ENCODE assay signal across 14 mouse cellular contexts in the genomic region with DNA sequence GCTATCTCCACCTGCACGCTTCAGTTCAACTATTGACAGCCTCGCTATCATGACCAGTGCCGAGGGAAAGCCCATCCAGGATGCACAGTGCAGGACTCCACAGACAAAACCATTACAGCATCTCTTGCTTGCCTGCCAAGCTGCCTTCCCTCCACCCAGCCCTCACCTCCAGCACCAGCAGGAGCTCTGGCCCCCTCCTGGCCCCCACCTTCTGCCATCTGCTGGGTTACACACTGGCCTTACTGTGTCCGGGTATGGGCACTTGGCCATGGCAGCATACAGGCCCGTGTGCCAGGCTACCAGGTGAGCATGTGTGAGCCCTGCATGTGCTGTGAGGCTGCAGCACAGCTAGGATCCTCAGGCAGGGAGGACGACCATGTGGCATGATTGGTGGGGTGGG.
DNase-seq lines count a peak whose midpoint lies in the region.
"Had no signal": no experiment of that assay in that cellular context is flagged by ENCODE, and none has a peak within 500 bp of the region (broad histone marks: within the 10 kb centered on the region; RNA-seq: fewer than 3 reads in every experiment).

No protein-coding gene starts in this region.

- intact Hi-C loops in heart, postnatal 10 days (cut with DNase I) = no loop called here
- intact Hi-C loops in left cerebral cortex, postnatal 4 days (cut with DNase I) = no loop called here
- intact Hi-C loops in left cerebral cortex, postnatal 14 days (cut with DNase I) = no loop called here

- DNase-seq in heart, adult 11 months = peak; percentile 88
- DNase-seq in heart, postnatal 10 days = no peak
- DNase-seq in left cerebral cortex, postnatal 4 days = peak; percentile 94
- no peak for DNase-seq in left cerebral cortex, postnatal 14 days (ENCODE audit: low spot score in 2 of 2)
- peak; percentile 99 for DNase-seq in cerebellum, adult 8-10 months
- no peak for DNase-seq in urinary bladder, postnatal 25 days (ENCODE audit: low spot score)
- DNase-seq in Muller cell, postnatal 12 days (ENCODE audit: inconsistent ontology term) = no peak
- DNase-seq: adrenal gland, postnatal 14 days; gastrocnemius, postnatal 14 days; kidney, postnatal 4 days; liver, embryonic 13.5 days; lung, embryonic 14.5 days; lung, postnatal 36 days; thymus, postnatal 14 days had no signal

Comparison
In these comparisons a context has a peak if more than half of its experiments do, and no peak if none do; other contexts are left out.
1. DNase-seq: peak in heart, adult 11 months (single experiment), left cerebral cortex, postnatal 4 days (single experiment) and cerebellum, adult 8-10 months (single experiment); none in heart, postnatal 10 days (0 of 2), left cerebral cortex, postnatal 14 days (0 of 2), urinary bladder, postnatal 25 days (single experiment) and Muller cell, postnatal 12 days (single experiment).